Mouse (Mus musculus) erythroblast, embryonic 14.5 days (primary cell): ENCODE results near the gene Tmem245.

ENCODE experiments used
- GATA1 ChIP-seq: IDR thresholded peaks from 2 replicates; pipeline ENCODE4 v1.6.1; 2012; ENCODE audit warnings: low read length, inconsistent platforms, mixed read lengths
- TAL1 ChIP-seq: IDR thresholded peaks from 3 replicates; pipeline ENCODE4 v1.6.1; 2012; ENCODE audit warnings: low read length, inconsistent platforms, mixed read lengths

GRCm38 (mm10) chr4:56912382-56913001 is 34.7 kb downstream of the Tmem245 start:
- no peak for TF ChIP-seq GATA1
- TF ChIP-seq TAL1, result no peak
